Mouse (Mus musculus) stomach, postnatal 0 days (tissue): ENCODE measurements at regions not wholly inside any gene's neighbourhood (a gene's known extent, or its start where the extent isn't known, plus 50 kb on each side); places are given as distances from the start of the nearest gene placed in this dataset.

Source experiments
- CTCF ChIP-seq: IDR thresholded peaks from 2 replicates; pipeline ENCODE4 v1.5.1; 2016; ENCODE audit warnings: antibody characterized with exemption, low read depth, mild to moderate bottlenecking, moderate library complexity
- EP300 ChIP-seq: optimal IDR thresholded peaks from 2 replicates; pipeline ENCODE3; 2016; ENCODE audit warnings: antibody characterized with exemption

- TF ChIP-seq CTCF = no peak
- no peak for TF ChIP-seq EP300
These were observed 208.0 kb downstream of the Nr2f2 start for GRCm38 (mm10) chr7:70158531-70158930.
